8 mouse cellular contexts compared by ENCODE assay signal in genomic region chr13:28950266-28950622, GRCm38 (mm10). TPM values are rescaled to one million over a fixed set of nuclear protein-coding genes. Genes with fewer than 3 reads are reported as not detected.
A peak's percentile ranks its signal among the peaks of the same experiment; 100 is the strongest.
DNase-seq lines count a peak whose midpoint lies in the region; ATAC-seq and TF ChIP-seq lines count a peak whose summit lies in the region.

No protein-coding gene starts in this region.

- no peak for ATAC-seq in hindbrain, embryonic 15.5 days (ENCODE audit: low FRiP score, low read depth)
- no peak for ATAC-seq in midbrain, embryonic 13.5 days

- TF ChIP-seq POLR2A in kidney, adult 2 months (IDR thresholded peaks at IDR 0.05; ENCODE audit: low read depth, low read length) = no peak

- peak overlapping the region; percentile 89 for H3K4me3 ChIP-seq in kidney, adult 2 months (ENCODE audit: insufficient read depth, low read depth, low read length)
- H3K4me3 ChIP-seq in hindbrain, embryonic 15.5 days = peak overlapping the region; percentile 97
- H3K4me3 ChIP-seq in midbrain, embryonic 13.5 days (replicated peaks) = peak overlapping the region; percentile 100

- peak overlapping the region; percentile 100 for H3K9ac ChIP-seq in hindbrain, embryonic 15.5 days
- peak overlapping the region; percentile 100 for H3K9ac ChIP-seq in midbrain, embryonic 13.5 days (replicated peaks)

- no peak overlapping the region; the same call in 1 of the 2 replicates for H3K27ac ChIP-seq in kidney, adult 2 months (ENCODE audit: insufficient read depth, low read depth, low read length)
- H3K27ac ChIP-seq in hindbrain, embryonic 15.5 days (replicated peaks) = peak overlapping the region; percentile 99
- H3K27ac ChIP-seq in midbrain, embryonic 13.5 days = peak overlapping the region; percentile 100

- H3K4me1 ChIP-seq in kidney, adult 2 months (ENCODE audit: control insufficient read depth, insufficient read depth, low read length) = no peaks in the 10 kb centered on the region
- peaks cover 27% of the 10 kb centered on the region for H3K4me1 ChIP-seq in hindbrain, embryonic 15.5 days (replicated peaks)
- peaks cover 35% of the 10 kb centered on the region for H3K4me1 ChIP-seq in midbrain, embryonic 13.5 days (replicated peaks)

- H3K9me3 ChIP-seq in hindbrain, embryonic 15.5 days = no peaks in the 10 kb centered on the region
- H3K9me3 ChIP-seq in midbrain, embryonic 13.5 days = no peaks in the 10 kb centered on the region

- H3K36me3 ChIP-seq in kidney, adult 2 months (ENCODE audit: control insufficient read depth, insufficient read depth, low read length) = no peaks in the 10 kb centered on the region
- no peaks in the 10 kb centered on the region for H3K36me3 ChIP-seq in hindbrain, embryonic 15.5 days
- peaks cover 12% of the 10 kb centered on the region for H3K36me3 ChIP-seq in midbrain, embryonic 13.5 days

- intact Hi-C loops in left cerebral cortex, postnatal 36 days (cut with DNase I) = loop anchor here (2.0 to 10.0 kb wide), 3 partner anchors 195 to 531 kb away; no protein-coding TSS in a partner anchor

- under 1% methylated on average over 9 of the region's 9 CpGs for WGBS in kidney, adult 2 months
- WGBS in hindbrain, embryonic 15.5 days = under 1% methylated on average over 9 of the region's 9 CpGs
- under 1% methylated on average over 9 of the region's 9 CpGs for WGBS in midbrain, embryonic 13.5 days

- H3K4me2 ChIP-seq in hindbrain, embryonic 15.5 days = peak overlapping the region; percentile 55
- H3K4me2 ChIP-seq in midbrain, embryonic 13.5 days (replicated peaks) = peak overlapping the region; percentile 54

- DNase-seq in kidney, adult 2 months = peak; percentile 50
- DNase-seq in kidney, postnatal 10 days = no peak
- DNase-seq in brain, adult 2 months (ENCODE audit: low read depth, low spot score) = peak; percentile 72
- DNase-seq in adrenal gland, postnatal 10 days = no peak
- no peak for DNase-seq in urinary bladder, postnatal 36 days (ENCODE audit: low spot score in 2 of 2)
- no peak for DNase-seq in left cerebral cortex, postnatal 36 days (ENCODE audit: low spot score in 2 of 2)

- no peak for TF ChIP-seq CTCF in kidney, adult 2 months (conservative IDR thresholded peaks at IDR 0.05; ENCODE audit: insufficient read depth, insufficient read length, low read depth, low read length)

- H3K27me3 ChIP-seq in kidney, adult 2 months (replicated peaks; ENCODE audit: control insufficient read depth, insufficient read depth, low read length) = no peaks in the 10 kb centered on the region
- H3K27me3 ChIP-seq in hindbrain, embryonic 15.5 days = no peaks in the 10 kb centered on the region
- no peaks in the 10 kb centered on the region for H3K27me3 ChIP-seq in midbrain, embryonic 13.5 days

RNA-seq across cellular contexts. Expression of gene Sox4, which starts 3.3 kb away (rescaled TPM):
- 7.8 and 10.0 TPM in 2 replicates for polyA plus RNA-seq in kidney, adult 2 months (2012; rRNA removed)
- polyA plus RNA-seq in hindbrain, embryonic 15.5 days (2015; fragmentation: Nextera tagmentation; extraction: Ambion mirVana) = 147 and 161 TPM in 2 replicates
- polyA plus RNA-seq in midbrain, embryonic 13.5 days (2015; fragmentation: Nextera tagmentation; extraction: Ambion mirVana) = 193 and 239 TPM in 2 replicates
- total RNA-seq in adrenal gland, postnatal 10 days (2021) = 10 to 100 TPM; 23.4 to 42.3 TPM
- 10 to 100 TPM; 21.9 to 24.1 TPM for total RNA-seq in left cerebral cortex, postnatal 36 days (2021)

Comparison
In these comparisons a context has a peak if more than half of its experiments do, and no peak if none do; other contexts are left out.
1. DNase-seq: peak in kidney, adult 2 months (single experiment) and brain, adult 2 months (single experiment); none in kidney, postnatal 10 days (single experiment), adrenal gland, postnatal 10 days (single experiment), urinary bladder, postnatal 36 days (0 of 2) and left cerebral cortex, postnatal 36 days (0 of 2).
2. RNA of gene Sox4, which starts 3.3 kb away (polyA plus RNA-seq): 193 to 239 TPM in midbrain, embryonic 13.5 days and 147 to 161 TPM in hindbrain, embryonic 15.5 days; 7.8 to 10.0 TPM in kidney, adult 2 months; every median in the first group is over 10 times any median in the second.
3. Peak in every context shown above with its lines, with median percentiles within 50 percentile points of each other: H3K4me3 ChIP-seq.